Mouse (Mus musculus): ENCODE measurements around the gene Lig4. TPM values are rescaled to one million over a fixed set of nuclear protein-coding genes. Genes with fewer than 3 reads are reported as not detected.

Lig4 gene
- 1.5 and 3.6 TPM in 2 replicates for polyA plus RNA-seq (2011; ENCODE audit: insufficient read depth, insufficient read length, low replicate concordance, missing spikeins)

GRCm38 (mm10) chr8:9977573-9978314 lies at the start of gene Lig4, which contains the start of gene Abhd13:
Gene Lig4, minus strand, starts transcription at chr8:9977686.
Gene Abhd13, plus strand, starts transcription at chr8:9977707.
- Histone ChIP-seq H3K27ac (ENCODE audit: control insufficient read depth, insufficient read depth, low read depth, low read length, poor library complexity) (peak within 1 kb of the TSS; percentile 87), H3K4me3 (replicated peaks; ENCODE audit: control insufficient read depth, low read depth, low read length) (peak within 1 kb of the TSS; percentile 87), H3K4me1 (ENCODE audit: control insufficient read depth, insufficient read depth, low read length) (peaks cover 5% of the 10 kb centered on the region; the same call in 1 of the 2 replicates)
- peak; percentile 19; the same call in 1 of the 2 replicates for TF ChIP-seq CTCF (IDR thresholded peaks at IDR 0.05; ENCODE audit: control insufficient read depth, insufficient read depth, low read length)
- TF ChIP-seq POLR2A (IDR thresholded peaks at IDR 0.05; ENCODE audit: borderline replicate concordance, control insufficient read depth, low read depth, low read length): peak; percentile 62; the same call in 1 of the 2 replicates
- under 1% methylated on average over 66 of the region's 68 CpGs for WGBS

GRCm38 (mm10) chr8:10017231-10017630 lies 39.7 kb upstream of the Lig4 start:
- no peak overlapping the region for H3K4me3 ChIP-seq (replicated peaks; ENCODE audit: control insufficient read depth, low read depth, low read length)
- no peaks in the 10 kb centered on the region; the same call in 1 of the 2 replicates for H3K4me1 ChIP-seq (ENCODE audit: control insufficient read depth, insufficient read depth, low read length)
- no peak overlapping the region for H3K27ac ChIP-seq (ENCODE audit: control insufficient read depth, insufficient read depth, low read depth, low read length, poor library complexity)
- no peak for TF ChIP-seq POLR2A (IDR thresholded peaks at IDR 0.05; ENCODE audit: borderline replicate concordance, control insufficient read depth, low read depth, low read length)
- TF ChIP-seq CTCF (IDR thresholded peaks at IDR 0.05; ENCODE audit: control insufficient read depth, insufficient read depth, low read length): no peak
- 82% methylated on average over 3 of the region's 3 CpGs for WGBS

DNA sequence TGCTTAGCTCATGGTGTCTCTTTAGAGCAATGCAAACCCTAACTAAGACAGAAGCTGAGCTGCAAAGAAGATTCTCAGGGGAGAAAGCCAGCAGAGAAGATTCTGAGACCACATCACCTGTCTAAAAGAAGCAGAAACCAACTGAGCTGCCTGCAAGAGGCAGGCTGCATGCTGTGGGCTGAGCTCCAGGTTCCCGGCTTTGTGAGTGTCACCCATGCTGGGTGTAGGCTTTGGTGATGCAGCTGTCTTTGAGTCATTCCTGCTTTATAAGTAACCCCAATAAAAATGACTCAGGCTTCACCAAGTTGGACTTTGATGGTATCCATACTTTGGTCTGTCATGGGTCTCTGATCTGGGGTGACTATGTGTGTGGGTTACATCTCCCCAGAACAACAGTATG lies 38.8 kb upstream of the Lig4 start:
- no peaks in the 10 kb centered on the region; the same call in 1 of the 2 replicates for H3K4me1 ChIP-seq (ENCODE audit: control insufficient read depth, insufficient read depth, low read length)
- TF ChIP-seq CTCF (IDR thresholded peaks at IDR 0.05; ENCODE audit: control insufficient read depth, insufficient read depth, low read length) (no peak), POLR2A (IDR thresholded peaks at IDR 0.05; ENCODE audit: borderline replicate concordance, control insufficient read depth, low read depth, low read length) (no peak)
- H3K27ac ChIP-seq (ENCODE audit: control insufficient read depth, insufficient read depth, low read depth, low read length, poor library complexity): no peak overlapping the region
- no peak overlapping the region for H3K4me3 ChIP-seq (replicated peaks; ENCODE audit: control insufficient read depth, low read depth, low read length)
- 94% methylated on average over 1 of the region's 1 CpGs for WGBS

- 24% methylated on average over 6 of the region's 6 CpGs for WGBS
- Histone ChIP-seq H3K4me1 (ENCODE audit: control insufficient read depth, insufficient read depth, low read length) (peaks cover 3% of the 10 kb centered on the region), H3K4me3 (replicated peaks; ENCODE audit: control insufficient read depth, low read depth, low read length) (peak overlapping the region; percentile 81), H3K27ac (ENCODE audit: control insufficient read depth, insufficient read depth, low read depth, low read length, poor library complexity) (no peak overlapping the region)
- TF ChIP-seq CTCF (IDR thresholded peaks at IDR 0.05; ENCODE audit: control insufficient read depth, insufficient read depth, low read length): no peak
- TF ChIP-seq POLR2A (IDR thresholded peaks at IDR 0.05; ENCODE audit: borderline replicate concordance, control insufficient read depth, low read depth, low read length): no peak
Observed at GRCm38 (mm10) chr8:10007660-10008028, 30.2 kb upstream of the Lig4 start.

- Histone ChIP-seq H3K4me1 (ENCODE audit: control insufficient read depth, insufficient read depth, low read length) (peaks cover 3% of the 10 kb centered on the region), H3K4me3 (replicated peaks; ENCODE audit: control insufficient read depth, low read depth, low read length) (peak overlapping the region; percentile 81), H3K27ac (ENCODE audit: control insufficient read depth, insufficient read depth, low read depth, low read length, poor library complexity) (peak overlapping the region; percentile 67)
- TF ChIP-seq CTCF (IDR thresholded peaks at IDR 0.05; ENCODE audit: control insufficient read depth, insufficient read depth, low read length) (no peak), POLR2A (IDR thresholded peaks at IDR 0.05; ENCODE audit: borderline replicate concordance, control insufficient read depth, low read depth, low read length) (no peak)
- 5% methylated on average over 29 of the region's 29 CpGs for WGBS
Observed at GRCm38 (mm10) chr8:10006986-10007659, 29.6 kb upstream of the Lig4 start.

DNA sequence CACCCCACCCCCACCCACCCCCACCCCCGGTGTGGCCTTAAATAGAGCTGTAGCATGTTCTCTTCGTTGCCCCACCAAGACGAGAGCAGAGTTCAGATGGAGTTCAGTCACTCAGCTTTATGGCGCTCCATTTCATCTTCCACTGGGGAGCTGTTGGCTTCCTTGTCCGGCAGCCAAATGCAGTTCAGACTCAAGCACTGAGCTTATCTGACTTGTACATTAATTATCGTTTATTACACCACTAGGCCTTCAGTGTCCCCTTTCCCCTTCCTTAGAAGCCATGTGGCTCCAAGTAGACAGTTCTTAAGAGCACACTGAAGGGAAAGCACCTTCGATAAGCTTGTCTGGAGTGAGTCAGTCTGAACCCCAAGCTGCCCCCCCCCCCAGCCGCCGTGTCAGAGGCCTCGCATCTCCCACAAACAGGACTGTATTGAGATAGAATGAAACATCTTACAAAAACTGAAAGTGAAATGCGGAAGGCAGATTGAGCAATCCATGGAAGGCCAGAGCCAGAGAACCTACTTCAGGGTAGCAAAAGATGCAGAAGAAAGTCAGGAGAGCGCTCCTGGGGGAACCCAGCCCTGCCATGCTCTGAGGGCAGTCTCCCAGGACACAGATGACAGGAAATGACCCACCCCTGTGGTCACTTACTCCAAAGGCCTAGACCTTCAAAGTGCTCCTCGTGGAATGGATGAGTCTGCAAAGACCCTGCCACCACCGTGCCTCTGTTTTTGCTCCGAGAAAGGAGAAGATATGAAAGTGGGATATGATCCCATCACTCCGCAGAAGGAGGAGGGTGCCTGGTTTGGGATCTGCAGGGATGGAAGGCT lies 28.9 kb upstream of the Lig4 start, which contains the start of gene Tnfsf13b:
TSS of gene Tnfsf13b (plus strand) at position 312 of the 830 bp plus-strand sequence.
- peak within 1 kb of the TSS; percentile 81 for H3K4me3 ChIP-seq (replicated peaks; ENCODE audit: control insufficient read depth, low read depth, low read length)
- WGBS: 38% methylated on average over 16 of the region's 16 CpGs
- TF ChIP-seq POLR2A (IDR thresholded peaks at IDR 0.05; ENCODE audit: borderline replicate concordance, control insufficient read depth, low read depth, low read length): no peak
- no peak for TF ChIP-seq CTCF (IDR thresholded peaks at IDR 0.05; ENCODE audit: control insufficient read depth, insufficient read depth, low read length)
- peaks cover 3% of the 10 kb centered on the region for H3K4me1 ChIP-seq (ENCODE audit: control insufficient read depth, insufficient read depth, low read length)
- H3K27ac ChIP-seq (ENCODE audit: control insufficient read depth, insufficient read depth, low read depth, low read length, poor library complexity): peak within 1 kb of the TSS; percentile 67

GRCm38 (mm10) chr8:10004115-10004514 lies 26.6 kb upstream of the Lig4 start:
- Histone ChIP-seq H3K27ac (ENCODE audit: control insufficient read depth, insufficient read depth, low read depth, low read length, poor library complexity) (no peak overlapping the region), H3K4me1 (ENCODE audit: control insufficient read depth, insufficient read depth, low read length) (peaks cover 3% of the 10 kb centered on the region), H3K4me3 (replicated peaks; ENCODE audit: control insufficient read depth, low read depth, low read length) (no peak overlapping the region)
- TF ChIP-seq CTCF (IDR thresholded peaks at IDR 0.05; ENCODE audit: control insufficient read depth, insufficient read depth, low read length) (no peak), POLR2A (IDR thresholded peaks at IDR 0.05; ENCODE audit: borderline replicate concordance, control insufficient read depth, low read depth, low read length) (no peak)
- WGBS: 71% methylated on average over 7 of the region's 7 CpGs

All from bone marrow, adult 2 months (tissue).